Mouse (Mus musculus): ENCODE results near the gene Ctnnd2.

DNA sequence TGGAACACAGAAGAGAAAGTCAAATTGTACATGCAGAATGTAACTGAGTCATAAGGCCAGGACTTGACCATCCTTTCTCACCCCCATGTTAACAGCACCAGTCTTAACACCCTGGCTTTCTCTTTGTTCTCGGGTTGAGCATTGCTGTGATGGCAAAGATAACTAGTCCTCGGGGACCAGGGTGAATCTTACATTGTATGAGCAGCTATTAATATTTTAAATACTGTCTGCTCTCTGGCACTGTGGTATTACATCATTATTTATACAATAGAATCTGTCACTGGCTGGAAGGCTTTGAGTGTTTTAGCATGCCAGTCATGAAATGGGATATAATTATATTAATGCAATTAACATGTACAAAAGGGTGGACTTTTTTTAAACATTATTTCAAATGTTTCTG is 461.5 kb downstream of the Ctnnd2 start:
- TF ChIP-seq POLR2A (IDR thresholded peaks at IDR 0.05; ENCODE audit: insufficient read length, low read depth) (no peak), MAX (IDR thresholded peaks at IDR 0.05; ENCODE audit: low read depth) (no peak), USF1 (IDR thresholded peaks at IDR 0.05; ENCODE audit: low read depth) (no peak), TCF3 (IDR thresholded peaks at IDR 0.05; ENCODE audit: insufficient read length, low read depth) (no peak), MYOD1 (IDR thresholded peaks at IDR 0.05; ENCODE audit: control insufficient read depth in 1 of 3, insufficient read length in 2 of 3, low read depth in 2 of 3) (no peak), POLR2AphosphoS2 (IDR thresholded peaks at IDR 0.05; ENCODE audit: insufficient read length, low read depth) (no peak), E2F4 (IDR thresholded peaks at IDR 0.05; ENCODE audit: insufficient read depth) (no peak), MYOG (IDR thresholded peaks at IDR 0.05; ENCODE audit: control insufficient read depth in 1 of 3, insufficient read depth in 1 of 3, insufficient read length in 2 of 3, low read depth in 2 of 3) (no peak), CEBPB (IDR thresholded peaks at IDR 0.05; ENCODE audit: insufficient read depth, poor library complexity, severe bottlenecking) (no peak), REST (IDR thresholded peaks at IDR 0.05; ENCODE audit: insufficient read depth, insufficient read length) (no peak), TCF12 (IDR thresholded peaks at IDR 0.05; ENCODE audit: insufficient read depth, poor library complexity, severe bottlenecking) (no peak)
